10 mouse cellular contexts compared by ENCODE assay signal in genomic region chr9:21609861-21610260, GRCm38 (mm10). TPM values are rescaled to one million over a fixed set of nuclear protein-coding genes. Genes with fewer than 3 reads are reported as not detected.
DNase-seq lines count a peak whose midpoint lies in the region.
"Had no signal": no experiment of that assay in that cellular context is flagged by ENCODE, and none has a peak within 500 bp of the region (broad histone marks: within the 10 kb centered on the region; RNA-seq: fewer than 3 reads in every experiment).

No protein-coding gene starts in this region.

- H3K36me3 ChIP-seq in limb, embryonic 10.5 days: no peaks in the 10 kb centered on the region
- H3K36me3 ChIP-seq: neural tube, embryonic 13.5 days had no signal

- 84% methylated on average over 1 of the region's 1 CpGs for WGBS in limb, embryonic 10.5 days

- no peak overlapping the region for H3K4me3 ChIP-seq in limb, embryonic 10.5 days
- H3K4me3 ChIP-seq: neural tube, embryonic 13.5 days had no signal

- no peak overlapping the region for H3K27ac ChIP-seq in limb, embryonic 10.5 days
- H3K27ac ChIP-seq: kidney, postnatal 0 days; neural tube, embryonic 13.5 days had no signal

- 0 out of 2 replicates have a peak, but pooled peaks cover 2% of the 10 kb centered on the region for H3K4me1 ChIP-seq in limb, embryonic 10.5 days

- no peaks in the 10 kb centered on the region for H3K9me3 ChIP-seq in limb, embryonic 10.5 days (replicated peaks)
- H3K9me3 ChIP-seq: neural tube, embryonic 13.5 days had no signal

- H3K27me3 ChIP-seq in limb, embryonic 10.5 days (ENCODE audit: low read depth, poor library complexity, severe bottlenecking): no peaks in the 10 kb centered on the region
- H3K27me3 ChIP-seq: neural tube, embryonic 13.5 days had no signal

- peak; percentile 63 for DNase-seq in adrenal gland, adult 8-10 months
- DNase-seq in adrenal gland, postnatal 10 days: no peak
- DNase-seq in NIH3T3 (ENCODE audit: low read depth): peak; percentile 39
- DNase-seq in lung, postnatal 25 days (ENCODE audit: low spot score): peak; percentile 85
- peak; percentile 47 to 72 for DNase-seq in thymus, adult 18-20 months
- no peak for DNase-seq in limb, embryonic 10.5 days (ENCODE audit: low spot score)
- no peak for DNase-seq in right cerebral cortex, adult 18-20 months
- DNase-seq in frontal cortex, postnatal 25 days (ENCODE audit: low spot score in 2 of 2): no peak

RNA-seq across cellular contexts. Expression of gene Smarca4, which starts 6.1 kb away (rescaled TPM):
- 10 to 100 TPM; 78.6 to 92.0 (median 80.9) TPM for total RNA-seq in adrenal gland, adult 8-10 months (2022)
- 10 to 100 TPM; 58.7 to 64.8 TPM for total RNA-seq in adrenal gland, postnatal 10 days (2021)
- polyA plus RNA-seq in limb, embryonic 10.5 days (2016; fragmentation: Nextera tagmentation; extraction: Ambion mirVana): 169 and 171 TPM in 2 replicates

RNA-seq across cellular contexts. Expression of gene Yipf2, which starts 17.2 kb away (rescaled TPM):
- 10 to 100 TPM; 33.2 to 52.0 (median 44.1) TPM for total RNA-seq in adrenal gland, adult 8-10 months (2022)
- total RNA-seq in adrenal gland, postnatal 10 days (2021): 10 to 100 TPM; 22.9 to 25.1 TPM
- 17.6 and 26.2 TPM in 2 replicates for polyA plus RNA-seq in limb, embryonic 10.5 days (2016; fragmentation: Nextera tagmentation; extraction: Ambion mirVana)

RNA-seq across cellular contexts. Expression of gene Timm29, which starts 17.3 kb away (rescaled TPM):
- 10 to 100 TPM; 61.4 to 80.6 (median 69.3) TPM for total RNA-seq in adrenal gland, adult 8-10 months (2022)
- total RNA-seq in adrenal gland, postnatal 10 days (2021): 10 to 100 TPM; 46.3 to 48.3 TPM
- polyA plus RNA-seq in limb, embryonic 10.5 days (2016; fragmentation: Nextera tagmentation; extraction: Ambion mirVana): 30.9 and 35.7 TPM in 2 replicates

Comparison
In these comparisons a context has a peak if more than half of its experiments do, and no peak if none do; other contexts are left out.
1. DNase-seq: peak in adrenal gland, adult 8-10 months (single experiment), NIH3T3 (single experiment), lung, postnatal 25 days (single experiment) and thymus, adult 18-20 months (2 of 2); none in adrenal gland, postnatal 10 days (single experiment), limb, embryonic 10.5 days (single experiment), right cerebral cortex, adult 18-20 months (single experiment) and frontal cortex, postnatal 25 days (0 of 2).